Mouse (Mus musculus): ENCODE measurements around the gene Ces2a.

Gene Ces2a
- long read RNA-seq, experiment 1 = 0 reads
- long read RNA-seq, experiment 2 = 0 reads

DNA sequence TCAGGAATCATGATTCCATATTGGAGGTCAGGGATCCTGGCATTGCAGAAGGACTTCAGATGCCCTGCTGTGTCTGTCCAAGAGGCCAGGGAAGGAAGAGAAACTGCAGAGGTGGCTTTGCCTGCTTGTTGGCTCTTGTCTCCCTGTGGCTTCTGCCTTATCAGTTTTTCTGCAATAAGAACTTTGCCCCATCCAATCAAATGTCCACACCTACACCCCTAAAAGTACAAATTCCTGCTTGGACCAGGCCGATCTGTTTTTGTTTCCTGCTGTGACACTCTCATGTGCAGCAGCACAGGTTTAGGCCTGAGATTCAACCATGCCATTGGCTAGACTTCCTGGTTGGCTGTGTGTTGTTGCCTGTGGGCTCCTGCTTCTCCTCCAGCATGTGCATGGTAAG lies at the start of gene Ces2a:
Gene Ces2a (plus strand): TSS at position 251 of the 400 bp plus-strand sequence.
- intact Hi-C loops (cut with DNase I) = no loop called here

DNA sequence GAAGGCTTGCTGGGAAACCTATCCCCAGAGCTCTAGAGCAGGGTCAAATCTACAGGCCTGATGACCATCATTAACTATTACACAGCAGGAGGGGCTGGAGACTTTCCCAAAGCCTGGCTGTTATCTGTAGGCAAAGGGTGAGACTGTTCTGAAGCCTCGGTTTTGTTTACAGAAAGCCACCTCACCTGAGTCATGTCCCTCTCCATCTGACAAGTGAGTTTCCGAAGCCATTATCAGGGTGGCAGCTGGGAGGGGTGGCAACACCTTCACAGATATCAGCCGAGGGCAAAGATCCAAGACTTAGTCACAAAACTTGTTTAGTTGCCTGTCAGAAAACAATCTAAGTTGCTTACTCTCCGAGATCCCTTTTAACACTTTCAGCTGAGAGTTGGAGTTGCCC lies 45.4 kb upstream of the Ces2a start:
- intact Hi-C loops (cut with DNase I) = no loop called here

DNA sequence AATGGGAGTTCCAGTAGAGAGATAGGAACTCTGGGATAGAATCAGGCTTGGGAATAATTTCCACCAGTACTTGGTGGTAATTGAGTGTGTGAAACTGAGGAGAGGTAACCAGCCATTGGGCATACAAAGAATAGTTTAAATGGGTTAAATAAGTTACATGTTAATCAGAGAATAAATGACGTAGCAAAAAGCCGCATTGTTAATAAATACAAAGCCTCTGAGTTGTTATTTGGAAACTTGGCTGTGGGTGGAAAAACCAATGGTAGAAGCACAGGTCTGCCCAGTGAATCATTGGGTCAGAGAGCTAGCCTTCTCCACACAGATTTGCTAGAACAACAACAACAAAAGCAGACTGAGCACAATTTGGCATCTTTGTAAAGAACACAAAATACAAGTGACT lies 35.2 kb upstream of the Ces2a start:
- intact Hi-C loops (cut with DNase I) = no loop called here

DNA sequence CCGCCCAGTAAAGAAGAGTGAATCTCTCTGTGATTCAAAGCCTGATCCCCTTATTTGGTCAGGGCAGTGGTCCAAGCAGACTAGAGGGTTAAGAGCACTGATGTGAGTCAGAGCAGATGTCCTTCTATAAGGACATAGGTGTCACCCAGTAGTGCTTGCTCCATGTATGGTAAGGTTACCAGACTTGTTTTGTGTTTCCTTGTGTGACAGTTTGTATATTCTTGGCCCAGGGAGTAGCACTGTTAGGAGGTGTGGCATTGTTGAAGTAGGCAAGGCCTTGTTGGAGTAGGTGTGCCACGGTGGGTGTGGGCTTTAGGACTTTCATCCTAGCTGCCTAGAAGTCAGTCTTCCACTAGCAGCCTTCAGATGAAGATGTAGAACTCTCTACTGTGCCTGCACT lies 31.9 kb upstream of the Ces2a start:
- intact Hi-C loops (cut with DNase I) = no loop called here

DNA sequence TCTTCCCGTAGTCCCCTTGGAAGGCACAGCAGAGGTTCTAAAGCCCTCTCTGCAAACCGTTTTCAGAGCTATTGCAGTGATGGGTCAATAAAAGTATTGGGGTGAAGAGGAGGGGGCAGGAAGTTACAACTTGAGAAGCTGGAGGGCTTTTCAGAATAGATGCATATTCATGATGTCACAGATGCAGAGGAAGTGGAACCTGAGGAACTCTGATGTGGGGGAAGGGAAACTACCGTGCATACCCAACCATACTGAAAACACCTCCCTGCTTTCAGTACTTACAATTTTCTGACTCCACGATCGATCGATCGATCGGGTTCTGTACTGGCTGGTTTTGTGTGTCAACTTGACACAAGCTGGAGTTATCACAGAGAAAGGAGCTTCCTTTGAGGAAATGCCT lies 12.6 kb upstream of the Ces2a start:
- intact Hi-C loops (cut with DNase I) = no loop called here

DNA sequence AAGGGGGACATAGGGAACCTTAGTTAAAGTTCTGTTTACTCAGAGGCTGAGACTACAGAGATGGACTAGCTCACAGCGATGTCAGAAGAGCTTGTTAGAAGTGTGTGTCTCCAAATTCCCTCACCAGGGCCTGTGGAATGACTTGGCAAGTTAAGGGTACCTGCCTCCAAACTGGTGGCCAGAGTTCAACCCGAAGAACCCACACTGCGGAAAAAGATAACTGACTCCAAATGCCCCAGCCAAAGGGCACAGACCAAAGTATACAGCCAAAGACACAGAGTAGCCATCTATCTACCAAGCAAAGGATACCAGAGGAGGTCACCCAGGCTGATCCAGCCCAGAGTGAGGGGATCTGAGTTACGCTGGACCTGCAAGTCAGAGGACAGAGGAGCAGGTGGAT lies 2.4 kb upstream of the Ces2a start:
- intact Hi-C loops (cut with DNase I) = no loop called here

DNA sequence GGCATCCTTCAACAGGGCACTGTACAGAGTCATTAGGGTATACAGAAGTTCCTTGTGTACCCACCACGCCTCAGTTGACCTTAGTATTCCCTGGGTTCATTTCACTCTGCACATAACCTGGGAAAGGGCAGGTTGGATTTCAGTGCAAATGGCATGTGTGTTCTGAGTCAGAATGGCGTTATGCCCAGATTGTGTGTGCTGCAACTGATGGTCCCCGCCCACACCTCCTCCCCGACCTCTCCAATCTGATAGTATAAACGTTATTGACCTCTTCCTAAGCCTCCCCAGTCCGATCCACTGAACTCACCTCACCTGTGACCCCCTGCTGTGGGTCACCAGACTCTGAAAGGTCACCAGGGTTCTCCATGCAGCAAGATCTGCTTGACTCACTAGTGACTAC lies 1.8 kb upstream of the Ces2a start:
- intact Hi-C loops (cut with DNase I) = no loop called here

DNA sequence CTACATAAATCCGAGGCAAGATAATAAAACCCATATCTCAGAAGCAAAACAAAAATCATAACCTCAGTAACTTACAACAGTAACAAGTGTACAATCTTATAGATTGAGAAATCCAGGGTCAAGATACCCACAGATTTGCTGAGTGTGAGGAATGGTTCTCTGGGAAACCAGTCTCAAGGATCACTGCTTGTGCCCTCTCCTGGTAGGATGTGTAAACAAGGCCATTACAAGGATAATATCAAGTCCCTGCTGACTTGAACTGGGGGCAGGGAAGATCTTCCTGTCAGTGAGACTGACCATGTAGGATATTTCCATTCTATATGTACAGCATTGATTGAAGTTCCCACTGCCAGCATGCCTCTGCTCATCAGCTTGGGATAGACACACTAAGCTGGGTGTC lies 8.2 kb downstream of the Ces2a start:
- intact Hi-C loops (cut with DNase I) = no loop called here

DNA sequence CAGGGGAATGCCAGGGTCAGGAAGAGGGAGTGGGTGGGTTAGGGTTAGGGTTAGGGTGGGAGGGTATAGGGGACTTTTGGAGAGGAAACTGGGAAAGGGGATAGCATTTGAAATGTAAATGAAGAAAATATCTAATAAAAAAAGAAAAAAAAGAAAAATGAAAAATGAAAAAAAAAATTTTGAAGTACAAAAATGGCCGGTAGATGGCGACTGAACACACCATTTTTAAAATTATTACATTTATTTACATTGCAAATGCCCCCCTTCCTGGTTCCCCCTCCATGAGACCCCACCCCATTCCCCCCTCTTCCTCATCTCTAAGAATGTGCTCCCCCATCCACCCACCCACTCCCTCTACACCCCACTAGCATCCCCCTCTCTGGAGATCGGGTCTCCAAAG lies 9.6 kb downstream of the Ces2a start:
- intact Hi-C loops (cut with DNase I) = no loop called here

DNA sequence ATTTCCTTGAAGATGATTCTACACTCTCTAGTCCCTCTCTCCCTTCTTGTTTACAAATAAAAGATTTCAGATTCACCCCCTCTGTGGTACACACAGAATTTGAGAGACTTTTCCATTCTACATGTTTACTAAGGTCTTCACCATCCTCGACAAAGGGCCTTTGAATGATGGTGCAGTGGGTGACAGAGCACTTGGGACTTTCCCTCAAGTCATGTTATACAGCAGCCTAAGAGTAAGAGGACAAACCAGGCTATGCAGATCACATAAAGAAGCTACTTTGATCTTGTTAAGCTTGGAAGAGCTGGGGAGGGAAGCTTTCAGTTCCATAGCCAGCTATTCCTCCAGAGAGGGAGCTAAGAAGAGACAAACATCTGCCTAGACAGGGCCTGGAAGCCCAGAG lies 19.0 kb downstream of the Ces2a start:
- intact Hi-C loops (cut with DNase I) = no loop called here

DNA sequence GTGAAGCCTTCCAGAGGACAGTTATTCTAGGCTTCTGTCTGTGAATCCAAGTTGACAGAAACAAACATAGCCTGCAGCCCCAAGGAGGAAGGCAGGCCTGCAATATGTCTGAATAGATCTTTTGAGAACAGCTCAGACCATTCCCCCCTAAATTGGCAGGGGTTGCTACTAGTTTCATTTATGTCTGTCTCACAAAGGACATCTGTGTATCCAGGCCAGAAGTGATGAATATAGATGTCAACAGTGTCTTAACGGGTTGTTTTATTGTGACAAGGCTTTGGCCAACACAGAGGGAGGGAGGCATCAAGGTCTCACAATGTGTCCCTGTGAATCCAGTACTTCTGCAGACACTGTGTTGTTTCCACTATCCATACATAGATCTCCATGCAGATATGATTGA lies 23.8 kb downstream of the Ces2a start:
- intact Hi-C loops (cut with DNase I) = no loop called here

DNA sequence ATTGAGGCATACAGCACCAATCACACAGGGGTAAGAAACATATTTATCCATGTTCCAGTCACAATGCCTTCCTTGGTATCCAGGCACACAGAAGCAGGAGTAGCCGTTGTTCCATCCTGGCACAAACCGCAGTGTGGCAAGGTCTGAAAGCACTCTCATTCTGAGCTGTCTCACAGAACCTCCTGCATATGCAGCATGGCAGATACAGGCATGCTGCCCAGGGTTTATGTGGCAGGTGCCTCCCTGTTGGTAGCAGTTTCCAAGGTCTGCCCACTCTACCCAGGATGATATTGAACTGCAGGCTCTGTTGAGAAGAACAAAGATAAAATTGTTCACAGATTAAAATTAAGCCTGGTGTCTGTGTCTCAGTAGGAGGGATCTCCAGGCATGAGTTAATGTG lies 24.4 kb downstream of the Ces2a start:
- intact Hi-C loops (cut with DNase I) = no loop called here

DNA sequence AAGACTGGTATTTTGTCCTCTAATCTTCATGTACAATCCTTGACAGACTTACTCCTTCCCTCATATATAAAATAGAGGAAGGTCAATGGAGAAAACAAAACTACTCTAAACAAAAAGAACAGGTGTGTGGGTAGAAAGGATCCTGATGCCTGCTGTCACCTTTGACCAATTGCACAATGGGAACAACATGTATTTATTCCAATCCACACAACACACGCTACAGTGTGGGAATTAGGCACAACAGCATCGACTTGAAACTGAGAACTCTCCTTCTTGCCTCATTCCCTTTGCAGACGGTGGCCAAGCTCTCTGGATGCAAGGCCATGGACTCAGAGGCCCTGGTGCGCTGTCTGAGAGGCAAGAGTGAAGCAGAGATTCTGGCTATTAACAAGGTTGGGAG lies 27.3 kb downstream of the Ces2a start:
- intact Hi-C loops (cut with DNase I) = no loop called here

DNA sequence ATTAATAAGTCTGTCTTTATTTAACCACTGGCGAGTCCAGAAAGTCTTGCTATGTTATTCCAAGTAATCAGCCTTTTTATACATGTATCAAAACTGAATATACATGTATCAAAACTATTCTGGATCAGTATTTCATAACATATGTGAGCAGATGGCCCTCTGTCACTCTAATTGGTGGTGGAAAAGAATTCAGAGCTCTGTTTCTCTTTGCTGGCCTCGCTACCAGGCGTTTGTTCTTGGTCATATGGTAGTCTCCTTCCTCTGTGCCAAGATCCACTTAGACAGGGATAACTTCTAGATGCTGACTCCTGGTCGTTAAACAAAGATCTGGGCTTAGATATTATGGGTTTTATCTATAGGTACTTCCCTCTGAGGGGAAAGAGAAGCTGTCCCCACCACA lies 32.7 kb downstream of the Ces2a start:
- intact Hi-C loops (cut with DNase I) = no loop called here

DNA sequence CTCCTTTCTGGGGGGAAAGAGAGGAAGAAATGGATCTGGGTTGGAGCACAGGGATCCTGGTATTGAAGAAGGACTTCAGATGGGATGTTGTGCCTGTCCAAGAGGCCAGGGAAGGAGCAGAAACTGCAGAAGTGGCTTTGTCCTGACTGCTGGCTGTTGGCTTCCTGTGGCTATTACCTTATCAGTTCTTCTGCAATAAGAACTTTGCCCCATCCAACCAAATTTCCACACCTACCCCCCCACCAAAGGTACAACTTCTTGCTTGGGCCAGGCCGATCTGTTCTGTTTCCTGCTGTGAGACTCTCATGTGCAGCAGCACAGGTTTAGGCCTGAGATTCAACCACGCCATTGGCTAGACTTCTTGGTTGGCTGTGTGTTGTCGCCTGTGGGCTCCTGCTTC lies 36.6 kb downstream of the Ces2a start:
- intact Hi-C loops (cut with DNase I) = no loop called here

DNA sequence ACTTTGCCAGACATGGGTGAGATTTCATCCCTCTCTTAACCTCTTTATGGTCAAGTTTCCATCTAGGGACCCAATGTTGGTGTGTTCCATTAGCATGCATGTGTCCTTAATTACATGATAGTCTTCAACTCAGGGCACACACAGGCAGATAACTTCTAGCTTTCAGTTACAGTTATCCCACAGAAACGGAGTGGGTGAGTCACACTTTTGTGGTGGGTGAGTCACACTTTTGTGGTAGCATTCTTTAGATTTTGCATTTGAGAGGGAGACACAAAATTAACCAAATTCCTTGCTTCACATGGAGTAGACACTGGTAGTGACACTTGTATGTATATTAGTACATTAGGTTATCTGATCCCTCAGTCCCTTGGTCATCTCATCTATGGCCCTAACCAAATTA lies 53.2 kb downstream of the Ces2a start:
- intact Hi-C loops (cut with DNase I) = no loop called here

DNA sequence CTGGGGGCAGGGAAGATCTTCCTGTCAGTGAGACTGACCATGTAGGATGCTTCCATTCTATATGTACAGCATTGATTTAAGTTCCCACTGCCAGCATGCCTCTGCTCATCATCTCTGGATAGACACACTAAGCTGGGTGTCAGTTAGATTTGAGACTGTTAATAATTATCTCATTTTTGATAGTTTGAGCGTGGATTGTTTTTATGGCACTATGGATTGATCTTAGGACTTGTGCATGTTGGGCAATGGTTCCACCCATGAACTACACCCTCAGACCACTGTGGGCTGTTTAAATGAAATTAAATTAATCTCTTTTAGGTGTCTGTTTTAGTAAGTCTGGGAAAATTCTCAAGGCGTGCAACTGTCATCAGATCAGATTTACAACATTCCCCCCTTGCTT lies 55.1 kb downstream of the Ces2a start:
- intact Hi-C loops (cut with DNase I) = no loop called here

DNA sequence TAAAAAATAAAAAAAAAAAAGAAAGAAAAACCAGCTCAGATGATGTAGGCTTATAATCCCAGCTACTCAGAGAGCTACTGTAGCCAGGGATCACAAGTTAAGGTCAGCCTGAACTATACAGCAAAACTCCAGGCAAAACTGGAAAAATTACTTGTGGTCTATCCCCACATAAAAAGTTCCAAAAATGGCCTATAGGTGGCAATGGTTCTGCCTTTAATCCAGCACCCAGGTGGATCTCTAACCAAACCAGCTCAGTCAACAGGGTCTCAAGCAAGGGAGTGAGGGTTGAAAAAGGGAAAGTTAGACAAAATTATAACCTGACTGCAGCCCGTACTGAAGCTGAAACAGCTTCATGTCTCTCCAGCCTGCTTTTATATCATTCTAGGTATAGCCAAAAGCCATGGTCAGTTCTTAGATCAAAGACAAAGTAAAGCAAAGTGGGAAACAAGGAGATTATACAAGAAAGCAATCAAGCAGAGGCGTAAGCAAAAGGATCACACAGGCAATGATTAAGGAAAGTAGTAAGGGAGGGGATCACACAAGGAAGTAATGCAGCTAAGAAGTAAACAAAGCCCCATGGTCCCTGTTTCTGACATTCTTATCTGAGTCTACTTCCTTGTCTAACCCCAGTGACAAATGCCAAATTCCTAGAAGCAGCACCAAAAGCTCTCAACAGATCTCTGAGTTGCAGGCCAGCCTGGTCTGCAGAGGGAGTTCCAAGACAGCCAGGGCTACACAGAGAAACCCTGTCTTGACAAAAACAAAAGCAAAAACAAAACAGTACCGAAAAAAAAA lies 56.3 kb downstream of the Ces2a start:
- intact Hi-C loops (cut with DNase I) = no loop called here

Small RNA genes lying within 50 kb of the gene (microRNA-seq; reads per million reads assigned to microRNA genes)
- gene Gm44328 = 0 reads per million in 2 experiments

All from adrenal gland (tissue).